Mouse (Mus musculus) G1E (cell line): ENCODE results near the gene Col4a6.

Experiments
- CTCF ChIP-seq: IDR thresholded peaks from 2 replicates; pipeline ENCODE4 v1.5.1; 2012; ENCODE audit warnings: low read depth, low read length, inconsistent platforms, mixed read lengths
- GATA1 ChIP-seq: IDR thresholded peaks from 2 replicates; pipeline ENCODE4 v1.6.1; 2012; ENCODE audit warnings: borderline replicate concordance, low read length, inconsistent platforms, mixed read lengths
- POLR2AphosphoS5 ChIP-seq: IDR thresholded peaks from 2 replicates; pipeline ENCODE4 v1.6.1; 2012; ENCODE audit warnings: low read depth, low read length, inconsistent platforms; ENCODE audit not compliant: insufficient replicate concordance

GRCm38 (mm10) chrX:141503125-141503524 is 29.2 kb upstream of the Col4a6 start:
- TF ChIP-seq CTCF (no peak), GATA1 (no peak), POLR2AphosphoS5 (no peak)
